Mouse (Mus musculus) C2C12 (cell line): ENCODE measurements around the gene B4galt5.

Experiments
- CTCF ChIP-seq: IDR thresholded peaks from one replicate; pipeline ENCODE4 v1.5.1; 2011; ENCODE audit not compliant: control insufficient read depth, insufficient read depth, insufficient read length
- MAX ChIP-seq: IDR thresholded peaks from one replicate; pipeline ENCODE4 v1.6.1; 2011; ENCODE audit warnings: mild to moderate bottlenecking, control low read depth

DNA sequence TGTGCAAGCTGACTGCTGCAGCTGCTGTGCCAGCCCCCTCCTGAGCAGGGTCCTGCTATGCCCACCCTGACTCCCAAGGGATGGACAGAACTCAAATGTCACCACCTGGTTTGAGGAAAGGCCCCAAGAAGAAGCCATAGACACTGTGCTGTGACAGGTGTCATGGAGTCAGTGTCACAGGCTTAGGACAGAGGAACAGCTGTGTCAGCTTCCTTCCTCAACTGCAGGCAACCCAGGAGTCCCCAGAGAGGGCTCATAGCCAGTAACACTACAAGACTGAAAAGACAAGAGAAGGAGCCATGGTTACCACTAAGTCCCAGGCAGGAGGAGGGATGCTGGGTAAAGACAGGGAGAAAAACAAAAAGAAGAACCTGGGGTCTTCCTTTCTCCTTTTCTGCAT is 7.9 kb upstream of the B4galt5 start:
- TF ChIP-seq CTCF = no peak
- TF ChIP-seq MAX = no peak
